Mouse (Mus musculus): ENCODE measurements at regions not wholly inside any gene's neighbourhood (a gene's known extent, or its start where the extent isn't known, plus 50 kb on each side); places are given as distances from the start of the nearest gene placed in this dataset.
A peak's percentile ranks its signal among the peaks of the same experiment; 100 is the strongest.

GRCm38 (mm10) chr3:73134316-73134715, 76.7 kb upstream of the Slitrk3 start:
- DNase-seq (ENCODE audit: low spot score in 2 of 2): peak; percentile 28 to 36

- no peak for DNase-seq (ENCODE audit: low spot score in 2 of 2)
These were observed 67.5 kb upstream of the Slitrk3 start for GRCm38 (mm10) chr3:73125143-73125542.

GRCm38 (mm10) chr3:73109102-73109501, 51.5 kb upstream of the Slitrk3 start:
- no peak for DNase-seq (ENCODE audit: low spot score in 2 of 2)
